Mouse (Mus musculus) heart, embryonic 16.5 days (tissue): ENCODE data around the gene Rhoq. TPM values are rescaled to one million over a fixed set of nuclear protein-coding genes. Genes with fewer than 3 reads are reported as not detected.
A peak's percentile ranks its signal among the peaks of the same experiment; 100 is the strongest.

Experiments used
- ATAC-seq: fragments of 200-750 bp; cut with Nextera tagmentation; replicated peaks from 2 replicates; pipeline ENCODE4 v1.8.0; 2017; ENCODE audit warnings: moderate number of reproducible peaks; ENCODE audit not compliant: insufficient read depth, low FRiP score; ENCODE audit errors: extremely low read depth
- H3K27ac ChIP-seq: fragments of 300-500 bp; sonication (generic); 2 replicates; pipeline ENCODE4 v1.5.1; 2014; ENCODE audit warnings: mild to moderate bottlenecking, low read length, control low read depth, moderate library complexity
- H3K27me3 ChIP-seq: fragments of 300-500 bp; sonication (generic); 2 replicates; pipeline ENCODE4 v1.6.1; 2014; ENCODE audit warnings: low read length, mixed read lengths; ENCODE audit not compliant: control insufficient read depth, insufficient read depth
- H3K36me3 ChIP-seq: fragments of 300-500 bp; sonication (generic); 2 replicates; pipeline ENCODE4 v1.6.1; 2014; ENCODE audit not compliant: control insufficient read depth, insufficient read depth
- H3K4me1 ChIP-seq: fragments of 300-500 bp; sonication (generic); 2 replicates; pipeline ENCODE4 v1.6.1; 2014; ENCODE audit warnings: low read length, mixed read lengths; ENCODE audit not compliant: control insufficient read depth, insufficient read depth
- H3K4me2 ChIP-seq: fragments of 300-500 bp; sonication (generic); 2 replicates; pipeline ENCODE4 v1.6.1; 2014; ENCODE audit warnings: low read depth, mild to moderate bottlenecking, control low read depth, low read length
- H3K4me3 ChIP-seq: fragments of 300-500 bp; sonication (generic); 2 replicates; pipeline ENCODE4 v1.5.1; 2014; ENCODE audit warnings: mild to moderate bottlenecking, control low read depth, low read length
- H3K9ac ChIP-seq: fragments of 300-500 bp; sonication (generic); 2 replicates; pipeline ENCODE4 v1.6.1; 2014; ENCODE audit warnings: low read length, control low read depth
- H3K9me3 ChIP-seq: fragments of 300-500 bp; sonication (generic); replicated peaks from 2 replicates; pipeline ENCODE4 v1.6.1; 2016; ENCODE audit warnings: low read length; ENCODE audit not compliant: control insufficient read depth
- WGBS: fragments of 180-500 bp; shearing (Covaris S2); extraction: QIAGEN DNeasy Blood & Tissue Kit; methylation state at CpG from one replicate; pipeline ENCODE4 v1.1.7; 2014; 5-methylcytosine and 5-hydroxymethylcytosine counted together
- polyA plus RNA-seq: library from polyadenylated mRNA; unstranded; fragments of >200 nt; fragmentation: Nextera tagmentation; extraction: Ambion mirVana; gene quantifications from 2 replicates; pipeline ENCODE4 v1.2.1, GENCODE M21; 2015

Gene Rhoq
- polyA plus RNA-seq, 1 experiment from 2014 or later = 20.4 TPM

GRCm38 (mm10) chr17:87044364-87044763 lies 81.5 kb downstream of the Rhoq start:
- H3K36me3 ChIP-seq = no peaks in the 10 kb centered on the region
- H3K9ac ChIP-seq = no peak overlapping the region
- peak; percentile 65 for ATAC-seq
- no peaks in the 10 kb centered on the region for H3K9me3 ChIP-seq
- no peak overlapping the region for H3K4me3 ChIP-seq
- H3K27ac ChIP-seq = no peak overlapping the region
- peak overlapping the region; percentile 30; the same call in 1 of the 2 replicates for H3K4me2 ChIP-seq
- H3K27me3 ChIP-seq = peaks cover 2% of the 10 kb centered on the region; the same call in 1 of the 2 replicates
- H3K4me1 ChIP-seq = no peaks in the 10 kb centered on the region
- 1% methylated on average over 15 of the region's 15 CpGs for WGBS

GRCm38 (mm10) chr17:87044796-87045195 lies 81.9 kb downstream of the Rhoq start:
- WGBS = 72% methylated on average over 8 of the region's 8 CpGs
- no peak for ATAC-seq
- H3K36me3 ChIP-seq = no peaks in the 10 kb centered on the region

More at GRCm38 (mm10) chr17:87044796-87045195, 81.9 kb downstream of the Rhoq start:
- no peak overlapping the region for H3K4me2 ChIP-seq
- no peaks in the 10 kb centered on the region for H3K9me3 ChIP-seq
- H3K27ac ChIP-seq = no peak overlapping the region
- peaks cover 2% of the 10 kb centered on the region; the same call in 1 of the 2 replicates for H3K27me3 ChIP-seq
- H3K4me1 ChIP-seq = no peaks in the 10 kb centered on the region
- H3K4me3 ChIP-seq = no peak overlapping the region
- no peak overlapping the region for H3K9ac ChIP-seq

Other genes with a start within 250 kb of the Rhoq start
- gene Epas1, start 209.4 kb upstream of the Rhoq start, polyA plus RNA-seq = 7.9 and 8.2 TPM in 2 replicates
- gene Tmem247, start 45.7 kb upstream of the Rhoq start, polyA plus RNA-seq = not detected in 2 replicates
- not detected in 2 replicates for gene Atp6v1e2, start 15.2 kb upstream of the Rhoq start, polyA plus RNA-seq
- 13.7 and 14.2 TPM in 2 replicates for gene Pigf, start 62.3 kb downstream of the Rhoq start, polyA plus RNA-seq
- 106 and 120 TPM in 2 replicates for gene Cript, start 62.5 kb downstream of the Rhoq start, polyA plus RNA-seq
- 10.8 and 12.1 TPM in 2 replicates for gene Socs5, start 144.6 kb downstream of the Rhoq start, polyA plus RNA-seq